ENCODE assay signal across 8 mouse cellular contexts in genomic region chr10:78752452-78753191, GRCm38 (mm10). TPM values are rescaled to one million over a fixed set of nuclear protein-coding genes. Genes with fewer than 3 reads are reported as not detected.
A peak's percentile ranks its signal among the peaks of the same experiment; 100 is the strongest.
DNase-seq lines count a peak whose midpoint lies in the region; ATAC-seq and TF ChIP-seq lines count a peak whose summit lies in the region.

Gene Ccdc105 (minus strand): TSS chr10:78753065.

- H3K4me1 ChIP-seq in lung, adult 2 months (ENCODE audit: control insufficient read depth, insufficient read depth, low read length): no peaks in the 10 kb centered on the region
- H3K4me1 ChIP-seq in heart, embryonic 11.5 days (ENCODE audit: control insufficient read depth, insufficient read depth, low read length): no peaks in the 10 kb centered on the region
- no peaks in the 10 kb centered on the region; a peak in 1 of 4 replicates for H3K4me1 ChIP-seq in liver, embryonic 14.5 days (replicated peaks; ENCODE audit: control insufficient read depth in 2 of 2, insufficient read depth in 2 of 2, low read length in 1 of 2)

- no peaks in the 10 kb centered on the region for H3K9me3 ChIP-seq in heart, embryonic 11.5 days (replicated peaks; ENCODE audit: control insufficient read depth, low read length)
- H3K9me3 ChIP-seq in liver, embryonic 14.5 days (ENCODE audit: control insufficient read depth, low read length): no peaks in the 10 kb centered on the region

- H3K27ac ChIP-seq in heart, embryonic 11.5 days (ENCODE audit: low read depth, low read length): no peak within 1 kb of the TSS
- H3K27ac ChIP-seq in liver, embryonic 14.5 days: no peak within 1 kb of the TSS

- no peak for TF ChIP-seq POLR2A in lung, adult 2 months (IDR thresholded peaks at IDR 0.05; ENCODE audit: borderline replicate concordance, extremely low read depth, low read depth, low read length)

- peak within 1 kb of the TSS; percentile 24 for H3K4me3 ChIP-seq in lung, adult 2 months (replicated peaks; ENCODE audit: extremely low read depth, low read depth, low read length)
- peak within 1 kb of the TSS; percentile 44 for H3K4me3 ChIP-seq in heart, embryonic 11.5 days (ENCODE audit: low read depth, low read length)
- H3K4me3 ChIP-seq in liver, embryonic 14.5 days (ENCODE audit: insufficient read depth in 1 of 2, low read depth in 2 of 2, low read length in 2 of 2): peak within 1 kb of the TSS; percentile 9 to 48; a peak in 3 of 4 replicates

- peak; percentile 78 for ATAC-seq in heart, embryonic 11.5 days (replicated peaks; ENCODE audit: insufficient number of reproducible peaks, low FRiP score, low TSS enrichment)
- ATAC-seq in liver, embryonic 14.5 days (ENCODE audit: insufficient read depth): peak; percentile 31; the same call in 1 of the 2 replicates

- H3K27me3 ChIP-seq in heart, embryonic 11.5 days (ENCODE audit: control insufficient read depth, insufficient read depth, low read length): peaks cover 11% of the 10 kb centered on the region; the same call in 1 of the 2 replicates
- H3K27me3 ChIP-seq in liver, embryonic 14.5 days (ENCODE audit: control insufficient read depth, insufficient read depth, low read length): peaks cover 12% of the 10 kb centered on the region

- TF ChIP-seq CTCF in lung, adult 2 months (IDR thresholded peaks at IDR 0.05; ENCODE audit: insufficient read depth, low read length): no peak
- TF ChIP-seq CTCF in liver, embryonic 14.5 days (IDR thresholded peaks at IDR 0.05; ENCODE audit: low read depth): no peak

- H3K4me2 ChIP-seq in heart, embryonic 11.5 days: peak within 1 kb of the TSS; percentile 67
- peak within 1 kb of the TSS; percentile 40 for H3K4me2 ChIP-seq in liver, embryonic 14.5 days (ENCODE audit: low read depth)

- peak within 1 kb of the TSS; percentile 62 for H3K9ac ChIP-seq in heart, embryonic 11.5 days (ENCODE audit: low read depth, low read length)
- no peak within 1 kb of the TSS for H3K9ac ChIP-seq in liver, embryonic 14.5 days (replicated peaks)

- no peaks in the 10 kb centered on the region for H3K36me3 ChIP-seq in heart, embryonic 11.5 days (ENCODE audit: control insufficient read depth, insufficient read depth, low read length)
- H3K36me3 ChIP-seq in liver, embryonic 14.5 days (replicated peaks; ENCODE audit: control insufficient read depth, insufficient read depth, low read depth): no peaks in the 10 kb centered on the region

- 3% methylated on average over 61 of the region's 61 CpGs for WGBS in lung, adult 2 months
- 1% methylated on average over 61 of the region's 61 CpGs for WGBS in heart, embryonic 11.5 days (ENCODE audit: insufficient replicate concordance)
- WGBS in liver, embryonic 14.5 days (ENCODE audit: insufficient replicate concordance): 2% methylated on average over 44 of the region's 61 CpGs

- no peak for TF ChIP-seq EP300 in liver, embryonic 14.5 days (IDR thresholded peaks at IDR 0.05; ENCODE audit: low read depth)

- DNase-seq in lung, adult 2 months: no peak
- no peak for DNase-seq in lung, postnatal 36 days
- DNase-seq in embryo, embryonic 9.5 days (ENCODE audit: extremely low spot score): peak; percentile 84
- DNase-seq in layer of hippocampus, adult 18-20 months (ENCODE audit: low spot score in 2 of 2): peak; percentile 71 to 83
- no peak for DNase-seq in liver, embryonic 14.5 days (ENCODE audit: low read depth in 3 of 3, low spot score in 3 of 3)
- peak; percentile 78 for DNase-seq in ovary, postnatal 36 days (ENCODE audit: low spot score)
- no peak for DNase-seq in thymus, adult 18-20 months

RNA-seq across cellular contexts. Expression of gene Ccdc105, which starts in this region (rescaled TPM):
- not detected in 2 replicates for polyA plus RNA-seq in lung, adult 2 months (2012; rRNA removed)
- polyA plus RNA-seq in heart, embryonic 11.5 days (2014; fragmentation: Nextera tagmentation; extraction: Ambion mirVana): 0.11 TPM in 1 of 2 replicates, not detected in the other
- under 1 TPM; 0.56 to 0.72 TPM for total RNA-seq in layer of hippocampus, adult 18-20 months (2021)
- not detected in 2 replicates for polyA plus RNA-seq in liver, embryonic 14.5 days (2012; rRNA removed)
- not detected in 2 replicates for polyA plus RNA-seq in liver, embryonic 14.5 days (2014; fragmentation: Nextera tagmentation; extraction: Ambion mirVana)

Comparison
In these comparisons a context has a peak if more than half of its experiments do, and no peak if none do; other contexts are left out.
1. Peak in ATAC-seq, H3K4me3 ChIP-seq, H3K9ac ChIP-seq and H3K4me2 ChIP-seq in heart, embryonic 11.5 days; RNA of the gene not detected or under 1 TPM.
2. Peak in DNase-seq in layer of hippocampus, adult 18-20 months; RNA of the gene not detected or under 1 TPM.
3. Peak in ATAC-seq, H3K4me3 ChIP-seq and H3K4me2 ChIP-seq in liver, embryonic 14.5 days; RNA of the gene not detected or under 1 TPM.
4. DNase-seq: peak in embryo, embryonic 9.5 days (single experiment) and ovary, postnatal 36 days (single experiment); none in lung, adult 2 months (single experiment), lung, postnatal 36 days (single experiment), liver, embryonic 14.5 days (0 of 3) and thymus, adult 18-20 months (0 of 2).
5. Peak in every context shown above with its lines, with median percentiles within 50 percentile points of each other: H3K4me3 ChIP-seq.